Mouse (Mus musculus): Measurements from ENCODE around the gene Olfml3. TPM values are rescaled to one million over a fixed set of nuclear protein-coding genes. Genes with fewer than 3 reads are reported as not detected.

Olfml3 gene
- polyA plus RNA-seq, 1 experiment from 2014 or later = 2.7 TPM

- DNase-seq = no peak
These were observed 33.8 kb upstream of the Olfml3 start for GRCm38 (mm10) chr3:103771531-103772130.

GRCm38 (mm10) chr3:103766789-103767188 is 29.0 kb upstream of the Olfml3 start:
- peaks cover 88% of the 10 kb centered on the region for H3K36me3 ChIP-seq
- H3K27me3 ChIP-seq = no peaks in the 10 kb centered on the region
- H3K9me3 ChIP-seq (replicated peaks) = no peaks in the 10 kb centered on the region
- ATAC-seq (ENCODE audit: low read depth) = no peak
- H3K4me2 ChIP-seq = no peak overlapping the region
- WGBS (ENCODE audit: insufficient replicate concordance) = 79% methylated on average over 3 of the region's 3 CpGs
- peaks cover under 1% of the 10 kb centered on the region; the same call in 1 of the 2 replicates for H3K4me1 ChIP-seq (replicated peaks)
- H3K27ac ChIP-seq = no peak overlapping the region
- no peak for DNase-seq
- H3K4me3 ChIP-seq (replicated peaks) = no peak overlapping the region
- H3K9ac ChIP-seq = no peak overlapping the region

More at GRCm38 (mm10) chr3:103771531-103772130, 33.8 kb upstream of the Olfml3 start:
- Histone ChIP-seq H3K27me3 (no peaks in the 10 kb centered on the region), H3K36me3 (peaks cover 86% of the 10 kb centered on the region), H3K4me3 (replicated peaks) (no peak overlapping the region), H3K4me1 (replicated peaks) (peaks cover 14% of the 10 kb centered on the region), H3K9me3 (replicated peaks) (no peaks in the 10 kb centered on the region), H3K27ac (no peak overlapping the region; the same call in 1 of the 2 replicates), H3K9ac (no peak overlapping the region), H3K4me2 (no peak overlapping the region)
- WGBS (ENCODE audit: insufficient replicate concordance) = 86% methylated on average over 9 of the region's 9 CpGs
- no peak for ATAC-seq (ENCODE audit: low read depth)

GRCm38 (mm10) chr3:103759261-103759970 is 21.6 kb upstream of the Olfml3 start:
- DNase-seq (no peak), ATAC-seq (ENCODE audit: low read depth) (no peak)
- Histone ChIP-seq H3K4me3 (replicated peaks) (no peak overlapping the region), H3K36me3 (peaks cover 93% of the 10 kb centered on the region), H3K4me2 (no peak overlapping the region), H3K4me1 (replicated peaks) (peaks cover 18% of the 10 kb centered on the region), H3K27ac (no peak overlapping the region), H3K9me3 (replicated peaks) (no peaks in the 10 kb centered on the region), H3K27me3 (no peaks in the 10 kb centered on the region), H3K9ac (no peak overlapping the region)
- WGBS (ENCODE audit: insufficient replicate concordance) = 82% methylated on average over 5 of the region's 5 CpGs

GRCm38 (mm10) chr3:103758456-103758855 is 20.7 kb upstream of the Olfml3 start:
- no peak overlapping the region for H3K27ac ChIP-seq
- ATAC-seq (ENCODE audit: low read depth) (no peak), DNase-seq (no peak)
- no peak overlapping the region for H3K4me3 ChIP-seq (replicated peaks)
- peaks cover 93% of the 10 kb centered on the region for H3K36me3 ChIP-seq
- no peaks in the 10 kb centered on the region for H3K27me3 ChIP-seq
- H3K4me1 ChIP-seq (replicated peaks) = peaks cover 18% of the 10 kb centered on the region
- H3K9me3 ChIP-seq (replicated peaks) = no peaks in the 10 kb centered on the region
- no peak overlapping the region for H3K4me2 ChIP-seq
- H3K9ac ChIP-seq = no peak overlapping the region
- WGBS (ENCODE audit: insufficient replicate concordance) = 93% methylated on average over 7 of the region's 7 CpGs

GRCm38 (mm10) chr3:103756920-103757319 is 19.1 kb upstream of the Olfml3 start:
- Histone ChIP-seq H3K27me3 (no peaks in the 10 kb centered on the region), H3K4me1 (replicated peaks) (peaks cover 18% of the 10 kb centered on the region), H3K9me3 (replicated peaks) (no peaks in the 10 kb centered on the region), H3K27ac (no peak overlapping the region), H3K4me3 (replicated peaks) (no peak overlapping the region), H3K36me3 (peaks cover 93% of the 10 kb centered on the region), H3K9ac (no peak overlapping the region), H3K4me2 (no peak overlapping the region)
- WGBS (ENCODE audit: insufficient replicate concordance) = 94% methylated on average over 2 of the region's 2 CpGs
- ATAC-seq (ENCODE audit: low read depth) (no peak), DNase-seq (no peak)

GRCm38 (mm10) chr3:103755351-103755750 is 17.6 kb upstream of the Olfml3 start:
- DNase-seq (no peak), ATAC-seq (ENCODE audit: low read depth) (no peak)
- 41% methylated on average over 3 of the region's 3 CpGs for WGBS (ENCODE audit: insufficient replicate concordance)
- Histone ChIP-seq H3K4me1 (replicated peaks) (peaks cover 18% of the 10 kb centered on the region), H3K27me3 (no peaks in the 10 kb centered on the region), H3K9ac (no peak overlapping the region), H3K27ac (no peak overlapping the region), H3K4me3 (replicated peaks) (no peak overlapping the region), H3K9me3 (replicated peaks) (no peaks in the 10 kb centered on the region), H3K36me3 (peaks cover 93% of the 10 kb centered on the region), H3K4me2 (no peak overlapping the region)

- Histone ChIP-seq H3K4me1 (replicated peaks) (peaks cover 10% of the 10 kb centered on the region; the same call in 1 of the 2 replicates), H3K4me2 (no peak overlapping the region), H3K27ac (no peak overlapping the region), H3K4me3 (replicated peaks) (no peak overlapping the region), H3K27me3 (no peaks in the 10 kb centered on the region), H3K36me3 (peaks cover 96% of the 10 kb centered on the region), H3K9me3 (replicated peaks) (no peaks in the 10 kb centered on the region), H3K9ac (no peak overlapping the region)
- DNase-seq (no peak), ATAC-seq (ENCODE audit: low read depth) (no peak)
- 86% methylated on average over 2 of the region's 2 CpGs for WGBS (ENCODE audit: insufficient replicate concordance)
These were observed 13.8 kb upstream of the Olfml3 start for GRCm38 (mm10) chr3:103751558-103751957.

GRCm38 (mm10) chr3:103746711-103747110 is 8.9 kb upstream of the Olfml3 start:
- Histone ChIP-seq H3K27me3 (no peaks in the 10 kb centered on the region), H3K27ac (no peak overlapping the region), H3K4me1 (replicated peaks) (0 out of 2 replicates have a peak, but pooled peaks cover 3% of the 10 kb centered on the region), H3K4me3 (replicated peaks) (no peak overlapping the region), H3K4me2 (no peak overlapping the region), H3K9ac (no peak overlapping the region), H3K36me3 (peaks cover 93% of the 10 kb centered on the region), H3K9me3 (replicated peaks) (no peaks in the 10 kb centered on the region)
- DNase-seq (no peak), ATAC-seq (ENCODE audit: low read depth) (no peak)
- 83% methylated on average over 5 of the region's 5 CpGs for WGBS (ENCODE audit: insufficient replicate concordance)

GRCm38 (mm10) chr3:103745001-103745770 is 7.4 kb upstream of the Olfml3 start:
- H3K4me3 ChIP-seq (replicated peaks) = no peak overlapping the region
- H3K36me3 ChIP-seq = peaks cover 96% of the 10 kb centered on the region
- H3K27me3 ChIP-seq = no peaks in the 10 kb centered on the region
- WGBS (ENCODE audit: insufficient replicate concordance) = 84% methylated on average over 14 of the region's 14 CpGs
- H3K9ac ChIP-seq = no peak overlapping the region
- no peak overlapping the region for H3K27ac ChIP-seq
- DNase-seq (no peak), ATAC-seq (ENCODE audit: low read depth) (no peak)
- no peaks in the 10 kb centered on the region for H3K9me3 ChIP-seq (replicated peaks)
- H3K4me2 ChIP-seq = no peak overlapping the region
- H3K4me1 ChIP-seq (replicated peaks) = 0 out of 2 replicates have a peak, but pooled peaks cover 3% of the 10 kb centered on the region

- ATAC-seq (ENCODE audit: low read depth) (no peak), DNase-seq (no peak)
- no peak overlapping the region for H3K4me3 ChIP-seq (replicated peaks)
- H3K27me3 ChIP-seq = no peaks in the 10 kb centered on the region
- no peak overlapping the region for H3K9ac ChIP-seq
- peaks cover 13% of the 10 kb centered on the region for H3K4me1 ChIP-seq (replicated peaks)
- 87% methylated on average over 6 of the region's 6 CpGs for WGBS (ENCODE audit: insufficient replicate concordance)
- H3K27ac ChIP-seq = no peak overlapping the region
- H3K36me3 ChIP-seq = peaks cover 76% of the 10 kb centered on the region
- no peak overlapping the region for H3K4me2 ChIP-seq
- no peaks in the 10 kb centered on the region for H3K9me3 ChIP-seq (replicated peaks)
These were observed 5.4 kb upstream of the Olfml3 start for GRCm38 (mm10) chr3:103743208-103743607.

GRCm38 (mm10) chr3:103740342-103740741 is 2.5 kb upstream of the Olfml3 start:
- Histone ChIP-seq H3K27ac (no peak overlapping the region), H3K9me3 (replicated peaks) (no peaks in the 10 kb centered on the region), H3K4me2 (no peak overlapping the region), H3K36me3 (peaks cover 62% of the 10 kb centered on the region), H3K27me3 (no peaks in the 10 kb centered on the region), H3K9ac (no peak overlapping the region), H3K4me3 (replicated peaks) (no peak overlapping the region), H3K4me1 (replicated peaks) (peaks cover 26% of the 10 kb centered on the region)
- no peak for ATAC-seq (ENCODE audit: low read depth)
- no peak for DNase-seq
- WGBS (ENCODE audit: insufficient replicate concordance) = 75% methylated on average over 5 of the region's 5 CpGs

Measured in liver, embryonic 13.5 days (tissue).